Mouse (Mus musculus) thymus, adult 2 months (tissue): ENCODE results near the gene Pank4.

Source experiments
- CTCF ChIP-seq: fragments of 200-500 bp; IDR thresholded peaks from 2 replicates; pipeline ENCODE4 v1.5.1; 2012; ENCODE audit warnings: mild to moderate bottlenecking, control low read depth, low read length, moderate library complexity, borderline replicate concordance; ENCODE audit not compliant: control insufficient read depth, poor library complexity, insufficient read depth; ENCODE audit errors: extremely low read depth
- POLR2A ChIP-seq: fragments of 200-500 bp; IDR thresholded peaks from 2 replicates; pipeline ENCODE4 v1.6.1; 2012; ENCODE audit warnings: mild to moderate bottlenecking, low read length, control low read depth, moderate library complexity; ENCODE audit not compliant: control insufficient read depth, poor library complexity, insufficient read depth; ENCODE audit errors: extremely low read depth

DNA sequence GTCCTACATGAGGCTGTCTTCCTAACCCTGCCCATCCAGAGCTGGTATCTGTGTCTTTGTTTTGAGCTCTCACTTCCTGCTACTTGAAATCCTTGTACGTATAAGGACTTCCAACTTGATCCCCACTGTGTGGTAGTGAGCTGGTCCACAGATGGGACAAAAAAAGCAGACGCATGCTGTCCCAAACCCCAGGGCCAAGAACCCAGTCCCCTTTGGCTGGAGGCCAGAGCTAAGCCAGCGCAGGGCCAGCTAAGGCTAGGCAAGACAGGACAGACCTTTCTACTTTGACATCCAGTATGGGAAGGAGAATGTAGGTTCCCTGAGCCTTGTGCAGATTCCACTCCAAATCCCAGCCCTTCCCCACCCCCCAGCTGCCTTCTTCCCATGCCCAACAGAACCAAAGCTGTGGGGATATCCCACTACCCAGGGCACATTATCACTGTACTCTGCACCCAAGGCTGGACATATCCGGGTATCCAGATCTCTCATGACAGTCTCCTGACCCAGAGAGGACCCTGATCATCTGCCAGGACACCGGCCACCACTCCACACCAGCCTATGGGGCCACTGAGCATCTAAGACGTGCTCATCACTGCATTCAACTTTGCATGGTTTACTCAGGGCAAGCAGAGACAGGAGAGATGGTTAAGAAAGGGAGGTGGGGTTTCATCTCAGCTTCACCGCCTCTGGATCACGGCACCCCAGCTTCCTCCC, 47.5 kb downstream of the Pank4 start:
- TF ChIP-seq CTCF (no peak), POLR2A (no peak)
